ENCODE assay signal across 18 mouse cellular contexts in genomic region chr17:73036845-73037244, GRCm38 (mm10).
DNase-seq lines count a peak whose midpoint lies in the region; ATAC-seq lines count a peak whose summit lies in the region.
"Had no signal": no experiment of that assay in that cellular context is flagged by ENCODE, and none has a peak within 500 bp of the region (broad histone marks: within the 10 kb centered on the region; RNA-seq: fewer than 3 reads in every experiment).

No protein-coding gene starts in this region.

- H3K36me3 ChIP-seq in lung, embryonic 15.5 days = no peaks in the 10 kb centered on the region
- no peaks in the 10 kb centered on the region for H3K36me3 ChIP-seq in heart, embryonic 15.5 days
- H3K36me3 ChIP-seq: embryonic facial prominence, embryonic 12.5 days; midbrain, embryonic 15.5 days; neural tube, embryonic 12.5 days had no signal

- H3K4me1 ChIP-seq in lung, embryonic 15.5 days = peaks cover 19% of the 10 kb centered on the region
- peaks cover 18% of the 10 kb centered on the region for H3K4me1 ChIP-seq in brown adipose tissue, adult 24 weeks (ENCODE audit: control insufficient read depth, insufficient read depth, insufficient read length, low read length)
- H3K4me1 ChIP-seq in heart, embryonic 15.5 days (replicated peaks) = peaks cover 31% of the 10 kb centered on the region
- H3K4me1 ChIP-seq: midbrain, embryonic 15.5 days had no signal

- H3K4me3 ChIP-seq in lung, embryonic 15.5 days = no peak overlapping the region
- H3K4me3 ChIP-seq in brown adipose tissue, adult 24 weeks (ENCODE audit: insufficient read depth, low read depth, low read length) = no peak overlapping the region
- no peak overlapping the region for H3K4me3 ChIP-seq in heart, embryonic 15.5 days
- H3K4me3 ChIP-seq: embryonic facial prominence, embryonic 12.5 days; midbrain, embryonic 15.5 days; neural tube, embryonic 12.5 days had no signal

- no peak overlapping the region for H3K27ac ChIP-seq in lung, embryonic 15.5 days
- peak overlapping the region; percentile 47 for H3K27ac ChIP-seq in brown adipose tissue, adult 24 weeks (replicated peaks; ENCODE audit: low read depth, low read length)
- peak overlapping the region; percentile 65 for H3K27ac ChIP-seq in heart, embryonic 15.5 days
- H3K27ac ChIP-seq: embryonic facial prominence, embryonic 12.5 days; macrophage; midbrain, embryonic 15.5 days; neural tube, embryonic 12.5 days had no signal

- peak; percentile 44; the same call in 1 of the 2 replicates for ATAC-seq in lung, embryonic 15.5 days (ENCODE audit: borderline replicate concordance, extremely low read depth, low FRiP score, low TSS enrichment)
- ATAC-seq in heart, embryonic 15.5 days (replicated peaks; ENCODE audit: insufficient number of reproducible peaks, insufficient read depth, low FRiP score, low read depth) = no peak; the same call in 1 of the 2 replicates
- ATAC-seq in inflammation-experienced regulatory T-cells, adult 6 months = no peak
- ATAC-seq: forebrain, embryonic 16.5 days; midbrain, embryonic 15.5 days had no signal

- H3K27me3 ChIP-seq in lung, embryonic 15.5 days = no peaks in the 10 kb centered on the region
- no peaks in the 10 kb centered on the region for H3K27me3 ChIP-seq in heart, embryonic 15.5 days
- H3K27me3 ChIP-seq: midbrain, embryonic 15.5 days; neural tube, embryonic 12.5 days had no signal

- WGBS in lung, embryonic 15.5 days = 40% methylated on average over 3 of the region's 3 CpGs
- 42% methylated on average over 3 of the region's 3 CpGs for WGBS in heart, embryonic 15.5 days

- no peak overlapping the region for H3K9ac ChIP-seq in lung, embryonic 15.5 days
- no peak overlapping the region for H3K9ac ChIP-seq in heart, embryonic 15.5 days
- H3K9ac ChIP-seq: embryonic facial prominence, embryonic 12.5 days; midbrain, embryonic 15.5 days; neural tube, embryonic 12.5 days had no signal

- H3K9me3 ChIP-seq in lung, embryonic 15.5 days = no peaks in the 10 kb centered on the region
- no peaks in the 10 kb centered on the region for H3K9me3 ChIP-seq in heart, embryonic 15.5 days (replicated peaks)
- H3K9me3 ChIP-seq: embryonic facial prominence, embryonic 12.5 days; midbrain, embryonic 15.5 days; neural tube, embryonic 12.5 days had no signal

- no peak for DNase-seq in lung, postnatal 4 days
- DNase-seq in skeletal muscle tissue, adult 2 months (ENCODE audit: low read depth, low spot score) = peak; percentile 53
- no peak for DNase-seq in cerebellum, postnatal 25 days
- no peak for DNase-seq in cerebellum, adult 9-10 months
- DNase-seq: cerebellum, adult 8-10 months; gastrocnemius, postnatal 36 days; kidney, postnatal 4 days; thymus, adult 2 months had no signal

- no peak overlapping the region for H3K4me2 ChIP-seq in lung, embryonic 15.5 days
- no peak overlapping the region for H3K4me2 ChIP-seq in heart, embryonic 15.5 days
- H3K4me2 ChIP-seq: embryonic facial prominence, embryonic 12.5 days; liver, embryonic 11.5 days; midbrain, embryonic 15.5 days; neural tube, embryonic 12.5 days had no signal
